19 mouse cellular contexts compared by ENCODE assay signal in the genomic region with DNA sequence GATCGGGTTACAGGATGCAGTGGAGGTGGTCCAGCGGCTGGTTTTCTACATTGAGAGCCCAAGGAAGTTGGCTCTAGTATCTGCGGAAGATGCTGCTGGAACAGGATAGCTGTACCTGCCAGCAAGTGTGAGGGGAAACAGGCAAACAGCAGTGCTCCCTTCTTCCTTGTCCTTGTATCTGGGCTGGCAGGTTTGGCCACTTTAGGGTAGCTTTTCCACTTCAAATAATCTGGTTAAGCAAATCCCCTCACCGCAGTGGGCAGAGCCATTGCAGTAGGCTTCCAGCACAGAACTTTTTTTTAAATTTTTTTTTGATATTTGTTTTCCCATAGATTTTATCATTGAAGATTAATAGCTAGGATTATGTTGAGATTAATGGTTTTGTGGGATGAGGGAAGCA.
"Had no signal": no experiment of that assay in that cellular context is flagged by ENCODE, and none has a peak within 500 bp of the region (broad histone marks: within the 10 kb centered on the region; RNA-seq: fewer than 3 reads in every experiment).

No protein-coding gene starts in this region.

- H3K4me1 ChIP-seq: midbrain, embryonic 12.5 days; midbrain, embryonic 15.5 days had no signal

- H3K9me3 ChIP-seq: liver, embryonic 13.5 days; midbrain, embryonic 12.5 days; midbrain, embryonic 15.5 days; neural tube, embryonic 12.5 days; neural tube, embryonic 15.5 days had no signal

- H3K27ac ChIP-seq: kidney, postnatal 0 days; layer of hippocampus, adult 2 months; macrophage; midbrain, embryonic 12.5 days; midbrain, embryonic 15.5 days; neural tube, embryonic 12.5 days; stomach, postnatal 0 days had no signal

- DNase-seq: kidney, adult 2 months; kidney, postnatal 25 days; layer of hippocampus, adult 9-11 months; liver, embryonic 13.5 days; liver, postnatal 0 days; right cerebral cortex, adult 18-20 months; right cerebral cortex, postnatal 14 days; right cerebral cortex, postnatal 4 days; thymus, adult 2 months; thymus, postnatal 14 days had no signal

- H3K4me2 ChIP-seq: midbrain, embryonic 12.5 days; midbrain, embryonic 15.5 days; neural tube, embryonic 12.5 days; neural tube, embryonic 15.5 days had no signal

- H3K27me3 ChIP-seq: liver, embryonic 13.5 days; midbrain, embryonic 12.5 days; midbrain, embryonic 15.5 days; neural tube, embryonic 12.5 days; neural tube, embryonic 15.5 days had no signal

- H3K4me3 ChIP-seq: layer of hippocampus, adult 2 months; liver, embryonic 13.5 days; midbrain, embryonic 12.5 days; midbrain, embryonic 15.5 days; neural tube, embryonic 12.5 days; neural tube, embryonic 15.5 days had no signal

- ATAC-seq: intestine, postnatal 0 days; liver, postnatal 0 days; midbrain, embryonic 15.5 days had no signal

- H3K9ac ChIP-seq: liver, embryonic 13.5 days; liver, postnatal 0 days; midbrain, embryonic 12.5 days; midbrain, embryonic 15.5 days; neural tube, embryonic 12.5 days; neural tube, embryonic 15.5 days had no signal
